Mouse (Mus musculus): ENCODE results near the gene Fyn.

DNA sequence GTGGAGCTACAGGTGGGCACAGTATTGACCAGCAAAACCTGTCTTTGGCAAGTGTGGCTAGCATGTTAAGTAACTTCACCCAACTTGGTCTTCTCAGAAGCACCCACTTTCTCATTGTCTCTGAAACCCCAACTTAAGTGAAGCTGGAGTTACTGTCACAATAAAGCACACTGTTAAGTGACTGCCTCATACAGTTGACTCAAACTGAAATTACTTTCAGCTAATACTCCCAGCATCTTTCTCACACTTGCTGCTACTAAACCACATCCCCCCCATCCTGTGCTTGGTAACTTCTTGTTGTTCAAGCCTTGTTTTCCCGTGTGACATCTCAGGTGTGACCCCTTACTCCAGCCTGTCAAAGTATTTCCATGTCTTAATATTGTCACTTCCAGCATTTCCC, 110.7 kb downstream of the Fyn start:
- TF ChIP-seq USF1 (IDR thresholded peaks at IDR 0.05; ENCODE audit: low read depth, low read length) (no peak), NRF1 (IDR thresholded peaks at IDR 0.05; ENCODE audit: low read depth, low read length) (no peak), MAZ (IDR thresholded peaks at IDR 0.05; ENCODE audit: low read depth, low read length) (no peak), UBTF (IDR thresholded peaks at IDR 0.05; ENCODE audit: low read depth, low read length) (no peak), HCFC1 (IDR thresholded peaks at IDR 0.05; ENCODE audit: low read depth, low read length) (no peak), MYC (IDR thresholded peaks at IDR 0.05; ENCODE audit: low read depth, low read length) (no peak), MEF2A (IDR thresholded peaks at IDR 0.05; ENCODE audit: borderline replicate concordance, low read depth, low read length) (no peak), JUND (conservative IDR thresholded peaks at IDR 0.05; ENCODE audit: low read depth, low read length) (no peak), JUN (IDR thresholded peaks at IDR 0.05; ENCODE audit: insufficient read depth, low read depth, low read length) (no peak), EP300 (IDR thresholded peaks at IDR 0.05; ENCODE audit: low read length) (no peak), SIN3A (IDR thresholded peaks at IDR 0.05; ENCODE audit: low read length) (no peak), SMC3 (IDR thresholded peaks at IDR 0.05; ENCODE audit: low read depth, low read length) (no peak), POLR2A (IDR thresholded peaks at IDR 0.05; ENCODE audit: low read depth, low read length) (no peak), TCF12 (IDR thresholded peaks at IDR 0.05; ENCODE audit: low read depth, low read length) (no peak)
